Mouse (Mus musculus) ovary, postnatal 14 days (tissue): ENCODE measurements at regions not wholly inside any gene's neighbourhood (a gene's known extent, or its start where the extent isn't known, plus 50 kb on each side); places are given as distances from the start of the nearest gene placed in this dataset.

Source experiments
- DNase-seq: peaks from one replicate; pipeline ENCODE4 v3.0.0; 2022; ENCODE audit warnings: low spot score

DNA sequence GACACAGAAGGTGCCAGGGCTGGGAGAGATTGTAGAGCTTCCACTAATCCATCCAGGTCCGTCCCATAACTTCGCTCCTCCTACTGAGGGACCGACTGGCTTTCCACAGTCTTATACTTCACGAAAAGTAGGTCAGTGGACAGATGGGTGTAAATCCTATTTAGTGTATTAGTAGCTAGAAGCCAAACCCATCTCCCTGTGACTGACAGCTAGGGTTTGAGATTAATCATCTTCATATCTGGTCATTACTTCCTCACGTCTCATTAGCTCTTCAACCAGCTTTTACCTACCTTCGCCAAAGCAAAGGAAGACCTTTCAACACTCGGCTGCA lies 60.4 kb upstream of the Scaf11 start:
- DNase-seq = no peak

DNA sequence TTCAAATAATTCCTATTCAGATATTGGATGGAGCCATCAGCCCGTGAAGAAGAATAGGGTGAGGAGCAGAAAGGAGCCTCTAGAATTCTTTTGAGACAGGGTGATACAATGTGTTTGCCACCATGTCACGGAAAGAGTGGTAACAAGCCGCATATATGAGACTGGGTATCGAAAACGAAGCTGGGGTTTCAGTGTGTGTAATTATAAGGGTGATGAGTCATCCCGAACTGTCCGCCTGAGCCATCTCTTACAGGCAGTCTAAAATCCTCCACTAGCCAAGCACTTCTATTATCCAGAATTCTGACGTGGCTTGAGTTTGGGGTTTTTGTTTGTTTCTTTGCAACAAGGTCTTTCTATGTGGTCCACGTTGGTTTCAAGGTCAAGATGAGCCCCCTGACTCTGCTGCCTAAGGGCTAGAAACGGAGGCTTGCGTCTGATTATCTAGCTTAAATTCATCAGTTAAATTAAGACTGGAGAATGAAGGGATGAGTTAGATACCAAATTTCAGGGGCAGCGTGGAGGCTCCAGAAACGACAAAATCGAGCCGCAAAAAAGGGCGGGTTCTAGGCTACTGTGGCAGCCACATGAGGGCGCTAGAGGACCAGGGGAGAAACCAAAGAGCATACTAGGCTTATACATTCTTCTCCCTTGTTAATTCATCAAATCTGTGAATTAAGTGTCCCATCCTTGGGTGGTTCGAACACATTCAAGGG lies 59.9 kb upstream of the Scaf11 start:
- DNase-seq = peak; percentile 20

- no peak for DNase-seq
Observed at GRCm38 (mm10) chr15:96518156-96518555, 57.5 kb upstream of the Scaf11 start.

- no peak for DNase-seq
Observed at GRCm38 (mm10) chr15:96515620-96516019, 55.0 kb upstream of the Scaf11 start.

DNA sequence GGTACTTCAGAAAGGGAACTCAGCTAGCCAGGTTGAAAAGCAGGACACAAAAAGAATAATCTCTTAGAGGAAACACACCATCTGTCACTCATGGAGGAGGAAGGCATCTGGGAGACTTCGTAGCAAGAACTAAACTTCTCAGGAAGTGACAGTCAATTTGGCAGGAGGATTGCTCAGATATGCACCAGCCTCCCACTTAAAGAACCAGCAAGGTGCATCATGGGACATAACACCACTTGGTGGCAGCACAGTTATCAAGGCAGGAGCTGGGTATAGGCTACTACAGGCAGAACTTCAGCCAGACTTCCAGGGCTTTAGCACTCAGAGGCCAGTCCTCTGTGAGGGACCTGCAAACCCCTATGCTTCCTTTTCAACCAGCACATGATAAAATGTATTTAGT lies 52.0 kb upstream of the Scaf11 start:
- DNase-seq = no peak
